Mouse (Mus musculus): ENCODE results near the gene Fkbp9. TPM values are rescaled to one million over a fixed set of nuclear protein-coding genes. Genes with fewer than 3 reads are reported as not detected.
A peak's percentile ranks its signal among the peaks of the same experiment; 100 is the strongest.

The Fkbp9 gene
- 19.3 and 19.7 TPM in 2 replicates for polyA plus RNA-seq (2012; rRNA removed)

GRCm38 (mm10) chr6:56831697-56832406 lies at the start of gene Fkbp9:
Gene Fkbp9 (plus strand): TSS chr6:56832059.
- DNase-seq: peak; percentile 18 to 22
- Histone ChIP-seq H3K27me3 (ENCODE audit: control insufficient read depth, insufficient read depth, low read length) (no peaks in the 10 kb centered on the region), H3K4me1 (ENCODE audit: control insufficient read depth, insufficient read depth, low read length) (no peaks in the 10 kb centered on the region), H3K27ac (ENCODE audit: insufficient read depth, low read length) (no peak within 1 kb of the TSS), H3K4me3 (replicated peaks; ENCODE audit: insufficient read depth, low read depth, low read length) (peak within 1 kb of the TSS; percentile 35)
- WGBS: under 1% methylated on average over 56 of the region's 58 CpGs
- no peak for TF ChIP-seq POLR2A (IDR thresholded peaks at IDR 0.05; ENCODE audit: borderline replicate concordance, insufficient read depth, low read length)
- TF ChIP-seq CTCF (IDR thresholded peaks at IDR 0.05; ENCODE audit: borderline replicate concordance, insufficient read depth, low read depth, low read length): no peak

- DNase-seq: no peak
- WGBS: 70% methylated on average over 4 of the region's 4 CpGs
- no peak overlapping the region for H3K27ac ChIP-seq (ENCODE audit: insufficient read depth, low read length)
- peaks cover 10% of the 10 kb centered on the region; the same call in 1 of the 2 replicates for H3K4me1 ChIP-seq (ENCODE audit: control insufficient read depth, insufficient read depth, low read length)
- no peaks in the 10 kb centered on the region for H3K27me3 ChIP-seq (ENCODE audit: control insufficient read depth, insufficient read depth, low read length)
- no peak overlapping the region for H3K4me3 ChIP-seq (replicated peaks; ENCODE audit: insufficient read depth, low read depth, low read length)
- TF ChIP-seq CTCF (IDR thresholded peaks at IDR 0.05; ENCODE audit: borderline replicate concordance, insufficient read depth, low read depth, low read length) (no peak), POLR2A (IDR thresholded peaks at IDR 0.05; ENCODE audit: borderline replicate concordance, insufficient read depth, low read length) (no peak)
Measured at GRCm38 (mm10) chr6:56783561-56784272, 48.1 kb upstream of the Fkbp9 start.

GRCm38 (mm10) chr6:56785068-56785467 lies 46.8 kb upstream of the Fkbp9 start:
- no peak overlapping the region for H3K4me3 ChIP-seq (replicated peaks; ENCODE audit: insufficient read depth, low read depth, low read length)
- WGBS: 62% methylated on average over 5 of the region's 5 CpGs
- DNase-seq: no peak
- H3K27me3 ChIP-seq (ENCODE audit: control insufficient read depth, insufficient read depth, low read length): no peaks in the 10 kb centered on the region
- H3K27ac ChIP-seq (ENCODE audit: insufficient read depth, low read length): no peak overlapping the region
- H3K4me1 ChIP-seq (ENCODE audit: control insufficient read depth, insufficient read depth, low read length): peaks cover 10% of the 10 kb centered on the region; the same call in 1 of the 2 replicates
- no peak for TF ChIP-seq CTCF (IDR thresholded peaks at IDR 0.05; ENCODE audit: borderline replicate concordance, insufficient read depth, low read depth, low read length)

- Histone ChIP-seq H3K4me3 (replicated peaks; ENCODE audit: insufficient read depth, low read depth, low read length) (no peak overlapping the region), H3K4me1 (ENCODE audit: control insufficient read depth, insufficient read depth, low read length) (peaks cover 7% of the 10 kb centered on the region; the same call in 1 of the 2 replicates), H3K27ac (ENCODE audit: insufficient read depth, low read length) (no peak overlapping the region), H3K27me3 (ENCODE audit: control insufficient read depth, insufficient read depth, low read length) (no peaks in the 10 kb centered on the region)
- 77% methylated on average over 2 of the region's 2 CpGs for WGBS
- DNase-seq: no peak
- TF ChIP-seq CTCF (IDR thresholded peaks at IDR 0.05; ENCODE audit: borderline replicate concordance, insufficient read depth, low read depth, low read length): no peak
Measured at GRCm38 (mm10) chr6:56787668-56788067, 44.2 kb upstream of the Fkbp9 start.

- DNase-seq: no peak
- peaks cover 3% of the 10 kb centered on the region; the same call in 1 of the 2 replicates for H3K4me1 ChIP-seq (ENCODE audit: control insufficient read depth, insufficient read depth, low read length)
- H3K27me3 ChIP-seq (ENCODE audit: control insufficient read depth, insufficient read depth, low read length): no peaks in the 10 kb centered on the region
- 81% methylated on average over 3 of the region's 3 CpGs for WGBS
- no peak overlapping the region for H3K4me3 ChIP-seq (replicated peaks; ENCODE audit: insufficient read depth, low read depth, low read length)
- TF ChIP-seq CTCF (IDR thresholded peaks at IDR 0.05; ENCODE audit: borderline replicate concordance, insufficient read depth, low read depth, low read length) (no peak), POLR2A (IDR thresholded peaks at IDR 0.05; ENCODE audit: borderline replicate concordance, insufficient read depth, low read length) (no peak)
- no peak overlapping the region for H3K27ac ChIP-seq (ENCODE audit: insufficient read depth, low read length)
Measured at GRCm38 (mm10) chr6:56789336-56789735, 42.5 kb upstream of the Fkbp9 start.

- Histone ChIP-seq H3K4me3 (replicated peaks; ENCODE audit: insufficient read depth, low read depth, low read length) (no peak overlapping the region), H3K27me3 (ENCODE audit: control insufficient read depth, insufficient read depth, low read length) (no peaks in the 10 kb centered on the region), H3K27ac (ENCODE audit: insufficient read depth, low read length) (no peak overlapping the region), H3K4me1 (ENCODE audit: control insufficient read depth, insufficient read depth, low read length) (peaks cover 2% of the 10 kb centered on the region; the same call in 1 of the 2 replicates)
- WGBS: 70% methylated on average over 5 of the region's 5 CpGs
- no peak for TF ChIP-seq CTCF (IDR thresholded peaks at IDR 0.05; ENCODE audit: borderline replicate concordance, insufficient read depth, low read depth, low read length)
- DNase-seq: no peak
Measured at GRCm38 (mm10) chr6:56794834-56795233, 37.0 kb upstream of the Fkbp9 start.

- no peak for TF ChIP-seq CTCF (IDR thresholded peaks at IDR 0.05; ENCODE audit: borderline replicate concordance, insufficient read depth, low read depth, low read length)
- TF ChIP-seq POLR2A (IDR thresholded peaks at IDR 0.05; ENCODE audit: borderline replicate concordance, insufficient read depth, low read length): no peak
- DNase-seq: no peak
- Histone ChIP-seq H3K27ac (ENCODE audit: insufficient read depth, low read length) (no peak overlapping the region; the same call in 1 of the 2 replicates), H3K4me1 (ENCODE audit: control insufficient read depth, insufficient read depth, low read length) (peaks cover 2% of the 10 kb centered on the region; the same call in 1 of the 2 replicates), H3K4me3 (replicated peaks; ENCODE audit: insufficient read depth, low read depth, low read length) (peak overlapping the region; percentile 93), H3K27me3 (ENCODE audit: control insufficient read depth, insufficient read depth, low read length) (no peaks in the 10 kb centered on the region)
- under 1% methylated on average over 8 of the region's 8 CpGs for WGBS
Measured at GRCm38 (mm10) chr6:56796232-56796631, 35.6 kb upstream of the Fkbp9 start.

- DNase-seq: peak in 1 of 2 experiments; percentile 40
- Histone ChIP-seq H3K4me1 (ENCODE audit: control insufficient read depth, insufficient read depth, low read length) (peaks cover 2% of the 10 kb centered on the region; the same call in 1 of the 2 replicates), H3K27me3 (ENCODE audit: control insufficient read depth, insufficient read depth, low read length) (no peaks in the 10 kb centered on the region), H3K4me3 (replicated peaks; ENCODE audit: insufficient read depth, low read depth, low read length) (peak overlapping the region; percentile 93), H3K27ac (ENCODE audit: insufficient read depth, low read length) (peak overlapping the region; percentile 95)
- WGBS: under 1% methylated on average over 16 of the region's 16 CpGs
- no peak for TF ChIP-seq CTCF (IDR thresholded peaks at IDR 0.05; ENCODE audit: borderline replicate concordance, insufficient read depth, low read depth, low read length)
- TF ChIP-seq POLR2A (IDR thresholded peaks at IDR 0.05; ENCODE audit: borderline replicate concordance, insufficient read depth, low read length): no peak
Measured at GRCm38 (mm10) chr6:56796668-56797141, 35.2 kb upstream of the Fkbp9 start.

All from cerebellum, adult 2 months (tissue).